Mouse (Mus musculus): ENCODE data around the gene Sytl1.
A peak's percentile ranks its signal among the peaks of the same experiment; 100 is the strongest.

Sytl1 gene

GRCm38 (mm10) chr4:133262882-133263281 lies at the start of gene Sytl1:
Gene Sytl1 (minus strand): TSS chr4:133263113.
- DNase-seq, result no peak

GRCm38 (mm10) chr4:133309948-133310347 lies 47.0 kb upstream of the Sytl1 start:
- DNase-seq, result peak; percentile 79 to 90

GRCm38 (mm10) chr4:133307331-133307730 lies 44.4 kb upstream of the Sytl1 start:
- DNase-seq, result peak; percentile 56 to 70

- DNase-seq, result no peak
These were observed 42.9 kb upstream of the Sytl1 start for GRCm38 (mm10) chr4:133305825-133306224.

GRCm38 (mm10) chr4:133304770-133305169 lies 41.9 kb upstream of the Sytl1 start:
- DNase-seq, result no peak

GRCm38 (mm10) chr4:133302668-133303067 lies 39.8 kb upstream of the Sytl1 start:
- DNase-seq, result no peak

GRCm38 (mm10) chr4:133301802-133302201 lies 38.9 kb upstream of the Sytl1 start:
- peak; percentile 63 to 75 for DNase-seq

GRCm38 (mm10) chr4:133300421-133300820 lies 37.5 kb upstream of the Sytl1 start:
- no peak for DNase-seq

- DNase-seq, result no peak
These were observed 36.8 kb upstream of the Sytl1 start for GRCm38 (mm10) chr4:133299701-133300100.

- no peak for DNase-seq
These were observed 35.8 kb upstream of the Sytl1 start for GRCm38 (mm10) chr4:133298516-133299365.

- peak; percentile 87 for DNase-seq
These were observed 34.9 kb upstream of the Sytl1 start for GRCm38 (mm10) chr4:133297801-133298238.

GRCm38 (mm10) chr4:133297360-133297759 lies 34.4 kb upstream of the Sytl1 start:
- no peak for DNase-seq

- DNase-seq, result no peak
These were observed 31.2 kb upstream of the Sytl1 start for GRCm38 (mm10) chr4:133294084-133294483.

GRCm38 (mm10) chr4:133292901-133293843 lies 30.3 kb upstream of the Sytl1 start:
- DNase-seq, result no peak

- no peak for DNase-seq
These were observed 29.5 kb upstream of the Sytl1 start for GRCm38 (mm10) chr4:133292405-133292804.

- no peak for DNase-seq
These were observed 28.3 kb upstream of the Sytl1 start for GRCm38 (mm10) chr4:133291255-133291654.

GRCm38 (mm10) chr4:133286476-133287077 lies 23.7 kb upstream of the Sytl1 start:
- DNase-seq, result no peak

- no peak for DNase-seq
These were observed 23.0 kb upstream of the Sytl1 start for GRCm38 (mm10) chr4:133285950-133286349.

- no peak for DNase-seq
These were observed 22.4 kb upstream of the Sytl1 start for GRCm38 (mm10) chr4:133285299-133285698.

GRCm38 (mm10) chr4:133282656-133283055 lies 19.7 kb upstream of the Sytl1 start:
- DNase-seq, result no peak

GRCm38 (mm10) chr4:133281951-133282481 lies 19.1 kb upstream of the Sytl1 start:
- DNase-seq, result no peak

- no peak for DNase-seq
These were observed 18.6 kb upstream of the Sytl1 start for GRCm38 (mm10) chr4:133281513-133281912.

- DNase-seq, result no peak
These were observed 15.6 kb upstream of the Sytl1 start for GRCm38 (mm10) chr4:133278482-133278881.

Data from lung, postnatal 4 days (tissue).